Mouse (Mus musculus) embryonic facial prominence, embryonic 10.5 days (tissue): Measurements from ENCODE around the gene Shroom3. TPM values are rescaled to one million over a fixed set of nuclear protein-coding genes. Genes with fewer than 3 reads are reported as not detected.

ENCODE experiments used
- DNase-seq: peaks from one replicate; pipeline ENCODE4 v3.0.0-alpha.2; 2017; ENCODE audit warnings: low spot score
- H3K27ac ChIP-seq: fragments of 300-500 bp; sonication (generic); replicated peaks from 2 replicates; pipeline ENCODE4 v1.5.1; 2016; ENCODE audit warnings: mild to moderate bottlenecking
- H3K27me3 ChIP-seq: fragments of 300-500 bp; sonication (generic); replicated peaks from 2 replicates; pipeline ENCODE4 v1.6.1; 2016; ENCODE audit warnings: low read depth, mild to moderate bottlenecking; ENCODE audit not compliant: poor library complexity, severe bottlenecking
- H3K36me3 ChIP-seq: fragments of 300-500 bp; sonication (generic); replicated peaks from 2 replicates; pipeline ENCODE4 v1.6.1; 2016; ENCODE audit warnings: mild to moderate bottlenecking, moderate library complexity
- H3K4me1 ChIP-seq: fragments of 300-500 bp; sonication (generic); 2 replicates; pipeline ENCODE4 v1.6.1; 2016
- H3K4me3 ChIP-seq: fragments of 300-500 bp; sonication (generic); 2 replicates; pipeline ENCODE4 v1.5.1; 2016; ENCODE audit warnings: mild to moderate bottlenecking, moderate library complexity
- H3K9me3 ChIP-seq: fragments of 300-500 bp; sonication (generic); 2 replicates; pipeline ENCODE4 v1.6.1; 2016; ENCODE audit warnings: mild to moderate bottlenecking
- WGBS: fragments of 180-500 bp; shearing (Covaris S2); methylation state at CpG from one replicate; pipeline ENCODE4 v1.1.7; 2016; 5-methylcytosine and 5-hydroxymethylcytosine counted together
- polyA plus RNA-seq: library from polyadenylated mRNA; unstranded; fragments of >200 nt; fragmentation: Nextera tagmentation; extraction: Ambion mirVana; gene quantifications from 2 replicates; pipeline ENCODE4 v1.2.1, GENCODE M21; 2016

Shroom3 gene
- polyA plus RNA-seq, 1 experiment from 2014 or later, result 4.8 TPM

GRCm38 (mm10) chr5:92985391-92985790 is 302.2 kb downstream of the Shroom3 start:
- no peak overlapping the region for H3K27ac ChIP-seq
- H3K27me3 ChIP-seq, result no peaks in the 10 kb centered on the region
- peaks cover 32% of the 10 kb centered on the region for H3K4me1 ChIP-seq
- H3K9me3 ChIP-seq, result no peaks in the 10 kb centered on the region
- H3K4me3 ChIP-seq, result no peak overlapping the region
- 90% methylated on average over 2 of the region's 2 CpGs for WGBS
- no peaks in the 10 kb centered on the region for H3K36me3 ChIP-seq
- no peak for DNase-seq

GRCm38 (mm10) chr5:92986651-92987610 is 303.7 kb downstream of the Shroom3 start:
- Histone ChIP-seq H3K9me3 (no peaks in the 10 kb centered on the region), H3K27ac (peak overlapping the region; percentile 16; the same call in 1 of the 2 replicates), H3K4me1 (peaks cover 32% of the 10 kb centered on the region), H3K4me3 (no peak overlapping the region), H3K36me3 (no peaks in the 10 kb centered on the region), H3K27me3 (no peaks in the 10 kb centered on the region)
- DNase-seq, result no peak
- 92% methylated on average over 22 of the region's 22 CpGs for WGBS

- whole genome bisulfite sequencing, result 50% methylated on average over 16 of the region's 16 CpGs
- Histone ChIP-seq H3K9me3 (no peaks in the 10 kb centered on the region), H3K4me1 (peaks cover 32% of the 10 kb centered on the region), H3K4me3 (peak overlapping the region; percentile 13; the same call in 1 of the 2 replicates), H3K27me3 (no peaks in the 10 kb centered on the region), H3K36me3 (no peaks in the 10 kb centered on the region), H3K27ac (peak overlapping the region; percentile 80)
- DNase-seq, result peak; percentile 24
These were observed 304.9 kb downstream of the Shroom3 start for GRCm38 (mm10) chr5:92987891-92988768.

- 25% methylated on average over 15 of the region's 15 CpGs for WGBS
- Histone ChIP-seq H3K9me3 (no peaks in the 10 kb centered on the region), H3K27ac (peak overlapping the region; percentile 80), H3K36me3 (no peaks in the 10 kb centered on the region), H3K27me3 (no peaks in the 10 kb centered on the region), H3K4me1 (peaks cover 32% of the 10 kb centered on the region), H3K4me3 (peak overlapping the region; percentile 13; the same call in 1 of the 2 replicates)
- peak; percentile 67 for DNase-seq
These were observed 305.6 kb downstream of the Shroom3 start for GRCm38 (mm10) chr5:92988769-92989356.

GRCm38 (mm10) chr5:92992106-92992505 is 308.9 kb downstream of the Shroom3 start:
- Histone ChIP-seq H3K4me1 (peaks cover 42% of the 10 kb centered on the region), H3K9me3 (no peaks in the 10 kb centered on the region), H3K27me3 (no peaks in the 10 kb centered on the region), H3K4me3 (no peak overlapping the region), H3K36me3 (no peaks in the 10 kb centered on the region), H3K27ac (no peak overlapping the region)
- no peak for DNase-seq
- 85% methylated on average over 3 of the region's 3 CpGs for WGBS

- Histone ChIP-seq H3K27me3 (no peaks in the 10 kb centered on the region), H3K36me3 (no peaks in the 10 kb centered on the region), H3K27ac (0 out of 2 replicates have a peak overlapping the region, but pooled peaks have one; percentile 44), H3K4me3 (no peak overlapping the region), H3K9me3 (no peaks in the 10 kb centered on the region), H3K4me1 (peaks cover 43% of the 10 kb centered on the region)
- WGBS, result 86% methylated on average over 6 of the region's 6 CpGs
- DNase-seq, result no peak
These were observed 311.1 kb downstream of the Shroom3 start for GRCm38 (mm10) chr5:92994309-92994708.

GRCm38 (mm10) chr5:92994861-92995260 is 311.6 kb downstream of the Shroom3 start:
- Histone ChIP-seq H3K27me3 (no peaks in the 10 kb centered on the region), H3K9me3 (no peaks in the 10 kb centered on the region), H3K27ac (peak overlapping the region; percentile 44; the same call in 1 of the 2 replicates), H3K36me3 (no peaks in the 10 kb centered on the region), H3K4me1 (peaks cover 43% of the 10 kb centered on the region), H3K4me3 (no peak overlapping the region)
- no peak for DNase-seq
- WGBS, result 84% methylated on average over 2 of the region's 2 CpGs

GRCm38 (mm10) chr5:92997428-92998120 is 314.3 kb downstream of the Shroom3 start:
- no peaks in the 10 kb centered on the region for H3K9me3 ChIP-seq
- peak overlapping the region; percentile 41 for H3K4me3 ChIP-seq
- DNase-seq, result peak; percentile 86
- peaks cover 58% of the 10 kb centered on the region for H3K4me1 ChIP-seq
- peak overlapping the region; percentile 91 for H3K27ac ChIP-seq
- 21% methylated on average over 5 of the region's 5 CpGs for WGBS
- H3K27me3 ChIP-seq, result no peaks in the 10 kb centered on the region
- H3K36me3 ChIP-seq, result no peaks in the 10 kb centered on the region

- DNase-seq, result peak; percentile 69
- Histone ChIP-seq H3K4me3 (no peak overlapping the region), H3K9me3 (no peaks in the 10 kb centered on the region), H3K36me3 (no peaks in the 10 kb centered on the region), H3K27me3 (no peaks in the 10 kb centered on the region), H3K4me1 (peaks cover 58% of the 10 kb centered on the region), H3K27ac (peak overlapping the region; percentile 91)
- WGBS, result 29% methylated on average over 5 of the region's 5 CpGs
These were observed 315.3 kb downstream of the Shroom3 start for GRCm38 (mm10) chr5:92998494-92999016.

GRCm38 (mm10) chr5:93000060-93000459 is 316.8 kb downstream of the Shroom3 start:
- WGBS, result 79% methylated on average over 6 of the region's 6 CpGs

More at GRCm38 (mm10) chr5:93000060-93000459, 316.8 kb downstream of the Shroom3 start:
- H3K36me3 ChIP-seq, result no peaks in the 10 kb centered on the region
- H3K27me3 ChIP-seq, result no peaks in the 10 kb centered on the region
- no peak for DNase-seq
- H3K4me1 ChIP-seq, result peaks cover 61% of the 10 kb centered on the region
- H3K9me3 ChIP-seq, result no peaks in the 10 kb centered on the region
- peak overlapping the region; percentile 22; the same call in 1 of the 2 replicates for H3K27ac ChIP-seq
- no peak overlapping the region for H3K4me3 ChIP-seq
